Mouse (Mus musculus): Measurements from ENCODE around the gene Rnf223. TPM values are rescaled to one million over a fixed set of nuclear protein-coding genes. Genes with fewer than 3 reads are reported as not detected.

The Rnf223 gene
- polyA plus RNA-seq, 1 experiment = 0.26 TPM

GRCm38 (mm10) chr4:156125393-156125792 lies 4.9 kb upstream of the Rnf223 start:
- Histone ChIP-seq H3K36me3 (ENCODE audit: control insufficient read depth, insufficient read depth) (no peaks in the 10 kb centered on the region), H3K27me3 (ENCODE audit: control insufficient read depth, insufficient read depth, insufficient read length) (no peaks in the 10 kb centered on the region), H3K4me2 (ENCODE audit: low read depth) (no peak overlapping the region), H3K4me3 (no peak overlapping the region), H3ac (ENCODE audit: control insufficient read depth, insufficient read length) (no peak overlapping the region), H3K79me2 (ENCODE audit: control insufficient read depth, insufficient read depth) (no peaks in the 10 kb centered on the region)
- no peak for TF ChIP-seq SRF (IDR thresholded peaks at IDR 0.05; ENCODE audit: control insufficient read depth, insufficient read length, low read depth)
- TF ChIP-seq REST (IDR thresholded peaks at IDR 0.05; ENCODE audit: insufficient read depth, insufficient read length) = no peak
- TF ChIP-seq CEBPB (IDR thresholded peaks at IDR 0.05; ENCODE audit: insufficient read depth, poor library complexity, severe bottlenecking) = no peak
- TF ChIP-seq MYOD1 (IDR thresholded peaks at IDR 0.05; ENCODE audit: control insufficient read depth in 1 of 3, insufficient read length in 2 of 3, low read depth in 2 of 3) = no peak
- TF ChIP-seq MYOG (IDR thresholded peaks at IDR 0.05; ENCODE audit: control insufficient read depth in 1 of 3, insufficient read depth in 1 of 3, insufficient read length in 2 of 3, low read depth in 2 of 3) = no peak
- no peak for TF ChIP-seq MAX (IDR thresholded peaks at IDR 0.05; ENCODE audit: low read depth)
- no peak for TF ChIP-seq TCF12 (IDR thresholded peaks at IDR 0.05; ENCODE audit: insufficient read depth, poor library complexity, severe bottlenecking)
- TF ChIP-seq E2F4 (IDR thresholded peaks at IDR 0.05; ENCODE audit: insufficient read depth) = no peak
- TF ChIP-seq POLR2A (IDR thresholded peaks at IDR 0.05; ENCODE audit: insufficient read length, low read depth) = no peak
- TF ChIP-seq USF1 (IDR thresholded peaks at IDR 0.05; ENCODE audit: low read depth) = no peak
- TF ChIP-seq TCF3 (IDR thresholded peaks at IDR 0.05; ENCODE audit: insufficient read length, low read depth) = no peak
- no peak for TF ChIP-seq POLR2AphosphoS2 (IDR thresholded peaks at IDR 0.05; ENCODE audit: insufficient read length, low read depth)

- Histone ChIP-seq H3K79me2 (ENCODE audit: control insufficient read depth, insufficient read depth) (no peaks in the 10 kb centered on the region), H3K36me3 (ENCODE audit: control insufficient read depth, insufficient read depth) (no peaks in the 10 kb centered on the region)
- TF ChIP-seq MYOD1 (IDR thresholded peaks at IDR 0.05; ENCODE audit: control insufficient read depth in 1 of 3, insufficient read length in 2 of 3, low read depth in 2 of 3) = no peak
- no peak for TF ChIP-seq REST (IDR thresholded peaks at IDR 0.05; ENCODE audit: insufficient read depth, insufficient read length)
- no peak for TF ChIP-seq MAX (IDR thresholded peaks at IDR 0.05; ENCODE audit: low read depth)
- TF ChIP-seq TCF12 (IDR thresholded peaks at IDR 0.05; ENCODE audit: insufficient read depth, poor library complexity, severe bottlenecking) = no peak
- TF ChIP-seq USF1 (IDR thresholded peaks at IDR 0.05; ENCODE audit: low read depth) = no peak
- no peak for TF ChIP-seq MYOG (IDR thresholded peaks at IDR 0.05; ENCODE audit: control insufficient read depth in 1 of 3, insufficient read depth in 1 of 3, insufficient read length in 2 of 3, low read depth in 2 of 3)
- TF ChIP-seq SRF (IDR thresholded peaks at IDR 0.05; ENCODE audit: control insufficient read depth, insufficient read length, low read depth) = no peak
- no peak for TF ChIP-seq E2F4 (IDR thresholded peaks at IDR 0.05; ENCODE audit: insufficient read depth)
- TF ChIP-seq TCF3 (IDR thresholded peaks at IDR 0.05; ENCODE audit: insufficient read length, low read depth) = no peak
- no peak for TF ChIP-seq POLR2AphosphoS2 (IDR thresholded peaks at IDR 0.05; ENCODE audit: insufficient read length, low read depth)
- no peak for TF ChIP-seq POLR2A (IDR thresholded peaks at IDR 0.05; ENCODE audit: insufficient read length, low read depth)
- TF ChIP-seq CEBPB (IDR thresholded peaks at IDR 0.05; ENCODE audit: insufficient read depth, poor library complexity, severe bottlenecking) = no peak
These were observed 3.5 kb upstream of the Rnf223 start for GRCm38 (mm10) chr4:156126841-156127240.

GRCm38 (mm10) chr4:156128746-156129145 lies 1.6 kb upstream of the Rnf223 start:
- H3K36me3 ChIP-seq (ENCODE audit: control insufficient read depth, insufficient read depth) = no peaks in the 10 kb centered on the region
- H3K4me3 ChIP-seq = no peak overlapping the region
- no peak overlapping the region for H3K4me2 ChIP-seq (ENCODE audit: low read depth)
- no peaks in the 10 kb centered on the region for H3K79me2 ChIP-seq (ENCODE audit: control insufficient read depth, insufficient read depth)
- TF ChIP-seq CEBPB (IDR thresholded peaks at IDR 0.05; ENCODE audit: insufficient read depth, poor library complexity, severe bottlenecking) = no peak
- no peak for TF ChIP-seq REST (IDR thresholded peaks at IDR 0.05; ENCODE audit: insufficient read depth, insufficient read length)
- TF ChIP-seq POLR2A (IDR thresholded peaks at IDR 0.05; ENCODE audit: insufficient read length, low read depth) = no peak
- no peak for TF ChIP-seq POLR2AphosphoS2 (IDR thresholded peaks at IDR 0.05; ENCODE audit: insufficient read length, low read depth)
- TF ChIP-seq MAX (IDR thresholded peaks at IDR 0.05; ENCODE audit: low read depth) = no peak
- no peak for TF ChIP-seq SRF (IDR thresholded peaks at IDR 0.05; ENCODE audit: control insufficient read depth, insufficient read length, low read depth)
- no peak for TF ChIP-seq MYOG (IDR thresholded peaks at IDR 0.05; ENCODE audit: control insufficient read depth in 1 of 3, insufficient read depth in 1 of 3, insufficient read length in 2 of 3, low read depth in 2 of 3)
- no peak for TF ChIP-seq TCF12 (IDR thresholded peaks at IDR 0.05; ENCODE audit: insufficient read depth, poor library complexity, severe bottlenecking)
- no peak for TF ChIP-seq TCF3 (IDR thresholded peaks at IDR 0.05; ENCODE audit: insufficient read length, low read depth)
- no peak for TF ChIP-seq MYOD1 (IDR thresholded peaks at IDR 0.05; ENCODE audit: control insufficient read depth in 1 of 3, insufficient read length in 2 of 3, low read depth in 2 of 3)
- TF ChIP-seq E2F4 (IDR thresholded peaks at IDR 0.05; ENCODE audit: insufficient read depth) = no peak
- no peak for TF ChIP-seq USF1 (IDR thresholded peaks at IDR 0.05; ENCODE audit: low read depth)
- H3ac ChIP-seq (ENCODE audit: control insufficient read depth, insufficient read length) = no peak overlapping the region
- no peaks in the 10 kb centered on the region for H3K27me3 ChIP-seq (ENCODE audit: control insufficient read depth, insufficient read depth, insufficient read length)

More at GRCm38 (mm10) chr4:156126841-156127240, 3.5 kb upstream of the Rnf223 start:
- Histone ChIP-seq H3K27me3 (ENCODE audit: control insufficient read depth, insufficient read depth, insufficient read length) (no peaks in the 10 kb centered on the region), H3K4me3 (no peak overlapping the region), H3ac (ENCODE audit: control insufficient read depth, insufficient read length) (no peak overlapping the region), H3K4me2 (ENCODE audit: low read depth) (no peak overlapping the region)

GRCm38 (mm10) chr4:156130940-156131339 lies 627 bp downstream of the Rnf223 start:
- no peaks in the 10 kb centered on the region for H3K36me3 ChIP-seq (ENCODE audit: control insufficient read depth, insufficient read depth)
- H3K4me3 ChIP-seq = no peak overlapping the region
- H3K79me2 ChIP-seq (ENCODE audit: control insufficient read depth, insufficient read depth) = no peaks in the 10 kb centered on the region
- no peak overlapping the region for H3K4me2 ChIP-seq (ENCODE audit: low read depth)
- no peaks in the 10 kb centered on the region for H3K27me3 ChIP-seq (ENCODE audit: control insufficient read depth, insufficient read depth, insufficient read length)
- TF ChIP-seq POLR2A (IDR thresholded peaks at IDR 0.05; ENCODE audit: insufficient read length, low read depth) (no peak), MYOG (IDR thresholded peaks at IDR 0.05; ENCODE audit: control insufficient read depth in 1 of 3, insufficient read depth in 1 of 3, insufficient read length in 2 of 3, low read depth in 2 of 3) (no peak)
- H3ac ChIP-seq (ENCODE audit: control insufficient read depth, insufficient read length) = no peak overlapping the region

- Histone ChIP-seq H3K27me3 (ENCODE audit: control insufficient read depth, insufficient read depth, insufficient read length) (no peaks in the 10 kb centered on the region), H3K36me3 (ENCODE audit: control insufficient read depth, insufficient read depth) (no peaks in the 10 kb centered on the region), H3K4me2 (ENCODE audit: low read depth) (no peak overlapping the region), H3K4me3 (no peak overlapping the region), H3K79me2 (ENCODE audit: control insufficient read depth, insufficient read depth) (no peaks in the 10 kb centered on the region), H3ac (ENCODE audit: control insufficient read depth, insufficient read length) (no peak overlapping the region)
- TF ChIP-seq REST (IDR thresholded peaks at IDR 0.05; ENCODE audit: insufficient read depth, insufficient read length) = no peak
- no peak for TF ChIP-seq E2F4 (IDR thresholded peaks at IDR 0.05; ENCODE audit: insufficient read depth)
- no peak for TF ChIP-seq MYOG (IDR thresholded peaks at IDR 0.05; ENCODE audit: control insufficient read depth in 1 of 3, insufficient read depth in 1 of 3, insufficient read length in 2 of 3, low read depth in 2 of 3)
- no peak for TF ChIP-seq SRF (IDR thresholded peaks at IDR 0.05; ENCODE audit: control insufficient read depth, insufficient read length, low read depth)
- no peak for TF ChIP-seq MYOD1 (IDR thresholded peaks at IDR 0.05; ENCODE audit: control insufficient read depth in 1 of 3, insufficient read length in 2 of 3, low read depth in 2 of 3)
These were observed 3.0 kb downstream of the Rnf223 start for GRCm38 (mm10) chr4:156133334-156133733.
